Mouse (Mus musculus) right cerebral cortex, adult 2 months (tissue): ENCODE measurements around the gene Bmp5.
"Not testable (repeated sequence)": the region's sequence is repeated elsewhere in the genome, so short reads cannot be mapped to it uniquely, and the experiment has no call there.

Source experiments
- DNase-seq, 2 experiments: peaks; one replicate each; pipeline ENCODE4 v3.0.0; 2021 to 2022; ENCODE audit warnings: low spot score in 2 of 2

The Bmp5 gene

GRCm38 (mm10) chr9:75775129-75775845 is at the start of gene Bmp5:
Gene Bmp5 (plus strand): TSS chr9:75775364.
- no peak for DNase-seq

- peak; percentile 17 to 22 for DNase-seq
Observed at GRCm38 (mm10) chr9:75760075-75760474, 15.1 kb upstream of the Bmp5 start.

- no peak for DNase-seq
Observed at GRCm38 (mm10) chr9:75761567-75761966, 13.6 kb upstream of the Bmp5 start.

- DNase-seq, result peak; percentile 39 to 59
Observed at GRCm38 (mm10) chr9:75762487-75762886, 12.7 kb upstream of the Bmp5 start.

GRCm38 (mm10) chr9:75764792-75765191 is 10.4 kb upstream of the Bmp5 start:
- DNase-seq, result no peak

- no peak for DNase-seq
Observed at GRCm38 (mm10) chr9:75766521-75766920, 8.6 kb upstream of the Bmp5 start.

- DNase-seq, result no peak
Observed at GRCm38 (mm10) chr9:75769042-75769441, 6.1 kb upstream of the Bmp5 start.

GRCm38 (mm10) chr9:75776153-75776552 is 989 bp downstream of the Bmp5 start:
- DNase-seq, result no peak

GRCm38 (mm10) chr9:75778762-75779346 is 3.7 kb downstream of the Bmp5 start:
- no peak for DNase-seq

GRCm38 (mm10) chr9:75780558-75781276 is 5.6 kb downstream of the Bmp5 start:
- DNase-seq, result no peak

GRCm38 (mm10) chr9:75781600-75781999 is 6.4 kb downstream of the Bmp5 start:
- no peak for DNase-seq

- no peak for DNase-seq
Observed at GRCm38 (mm10) chr9:75783573-75783972, 8.4 kb downstream of the Bmp5 start.

GRCm38 (mm10) chr9:75785959-75786358 is 10.8 kb downstream of the Bmp5 start:
- no peak for DNase-seq

- DNase-seq, result no peak
Observed at GRCm38 (mm10) chr9:75787121-75787520, 12.0 kb downstream of the Bmp5 start.

- DNase-seq, result no peak
Observed at GRCm38 (mm10) chr9:75789879-75790428, 14.8 kb downstream of the Bmp5 start.

- DNase-seq, result no peak
Observed at GRCm38 (mm10) chr9:75804940-75805339, 29.8 kb downstream of the Bmp5 start.

GRCm38 (mm10) chr9:75808179-75808578 is 33.0 kb downstream of the Bmp5 start:
- DNase-seq, result not testable (repeated sequence)

GRCm38 (mm10) chr9:75808659-75809058 is 33.5 kb downstream of the Bmp5 start:
- DNase-seq, result no peak

GRCm38 (mm10) chr9:75815161-75815560 is 40.0 kb downstream of the Bmp5 start:
- no peak for DNase-seq

- no peak for DNase-seq
Observed at GRCm38 (mm10) chr9:75818400-75818799, 43.2 kb downstream of the Bmp5 start.

- no peak for DNase-seq
Observed at GRCm38 (mm10) chr9:75832468-75832867, 57.3 kb downstream of the Bmp5 start.

GRCm38 (mm10) chr9:75833189-75833732 is 58.1 kb downstream of the Bmp5 start:
- DNase-seq, result no peak
